Mouse (Mus musculus): Measurements from ENCODE around the gene Tmc7. TPM values are rescaled to one million over a fixed set of nuclear protein-coding genes. Genes with fewer than 3 reads are reported as not detected.
A peak's percentile ranks its signal among the peaks of the same experiment; 100 is the strongest.

The Tmc7 gene
- polyA plus RNA-seq, 1 experiment, result 0.26 TPM

GRCm38 (mm10) chr7:118544128-118544527 lies 40.4 kb downstream of the Tmc7 start:
- peaks cover 8% of the 10 kb centered on the region for H3K4me1 ChIP-seq (replicated peaks; ENCODE audit: control insufficient read depth, insufficient read depth, low read length)
- WGBS, result 93% methylated on average over 4 of the region's 4 CpGs
- H3K27ac ChIP-seq (ENCODE audit: control insufficient read depth, insufficient read depth, low read length), result no peak overlapping the region
- TF ChIP-seq CTCF (IDR thresholded peaks at IDR 0.05; ENCODE audit: borderline replicate concordance, control insufficient read depth, extremely low read depth, insufficient read depth, low read length, poor library complexity), result no peak
- no peak for TF ChIP-seq POLR2A (IDR thresholded peaks at IDR 0.05; ENCODE audit: control insufficient read depth, extremely low read depth, insufficient read depth, low read length, poor library complexity)
- no peaks in the 10 kb centered on the region for H3K27me3 ChIP-seq (ENCODE audit: control insufficient read depth, insufficient read depth, low read length)
- no peak for DNase-seq
- no peak overlapping the region for H3K4me3 ChIP-seq (ENCODE audit: control insufficient read depth, insufficient read depth, low read length)
- H3K36me3 ChIP-seq (ENCODE audit: control insufficient read depth, insufficient read depth, low read length), result no peaks in the 10 kb centered on the region

GRCm38 (mm10) chr7:118535076-118535475 lies 49.5 kb downstream of the Tmc7 start:
- no peak overlapping the region for H3K27ac ChIP-seq (ENCODE audit: control insufficient read depth, insufficient read depth, low read length)
- H3K4me1 ChIP-seq (replicated peaks; ENCODE audit: control insufficient read depth, insufficient read depth, low read length), result no peaks in the 10 kb centered on the region
- DNase-seq, result no peak
- no peaks in the 10 kb centered on the region for H3K36me3 ChIP-seq (ENCODE audit: control insufficient read depth, insufficient read depth, low read length)
- 94% methylated on average over 4 of the region's 4 CpGs for WGBS
- H3K4me3 ChIP-seq (ENCODE audit: control insufficient read depth, insufficient read depth, low read length), result no peak overlapping the region
- no peaks in the 10 kb centered on the region for H3K27me3 ChIP-seq (ENCODE audit: control insufficient read depth, insufficient read depth, low read length)
- no peak for TF ChIP-seq CTCF (IDR thresholded peaks at IDR 0.05; ENCODE audit: borderline replicate concordance, control insufficient read depth, extremely low read depth, insufficient read depth, low read length, poor library complexity)
- TF ChIP-seq POLR2A (IDR thresholded peaks at IDR 0.05; ENCODE audit: control insufficient read depth, extremely low read depth, insufficient read depth, low read length, poor library complexity), result no peak

GRCm38 (mm10) chr7:118534326-118534725 lies 50.2 kb downstream of the Tmc7 start:
- DNase-seq, result no peak
- TF ChIP-seq POLR2A (IDR thresholded peaks at IDR 0.05; ENCODE audit: control insufficient read depth, extremely low read depth, insufficient read depth, low read length, poor library complexity) (no peak), CTCF (IDR thresholded peaks at IDR 0.05; ENCODE audit: borderline replicate concordance, control insufficient read depth, extremely low read depth, insufficient read depth, low read length, poor library complexity) (no peak)
- H3K4me1 ChIP-seq (replicated peaks; ENCODE audit: control insufficient read depth, insufficient read depth, low read length), result no peaks in the 10 kb centered on the region
- H3K27ac ChIP-seq (ENCODE audit: control insufficient read depth, insufficient read depth, low read length), result no peak overlapping the region
- no peaks in the 10 kb centered on the region for H3K36me3 ChIP-seq (ENCODE audit: control insufficient read depth, insufficient read depth, low read length)
- H3K4me3 ChIP-seq (ENCODE audit: control insufficient read depth, insufficient read depth, low read length), result no peak overlapping the region
- no peaks in the 10 kb centered on the region for H3K27me3 ChIP-seq (ENCODE audit: control insufficient read depth, insufficient read depth, low read length)
- WGBS, result 84% methylated on average over 3 of the region's 3 CpGs

- H3K27me3 ChIP-seq (ENCODE audit: control insufficient read depth, insufficient read depth, low read length), result no peaks in the 10 kb centered on the region
- H3K36me3 ChIP-seq (ENCODE audit: control insufficient read depth, insufficient read depth, low read length), result no peaks in the 10 kb centered on the region
- H3K27ac ChIP-seq (ENCODE audit: control insufficient read depth, insufficient read depth, low read length), result peak within 1 kb of the TSS; percentile 34; the same call in 1 of the 2 replicates
- TF ChIP-seq CTCF (IDR thresholded peaks at IDR 0.05; ENCODE audit: borderline replicate concordance, control insufficient read depth, extremely low read depth, insufficient read depth, low read length, poor library complexity), result no peak
- TF ChIP-seq POLR2A (IDR thresholded peaks at IDR 0.05; ENCODE audit: control insufficient read depth, extremely low read depth, insufficient read depth, low read length, poor library complexity), result no peak
- whole genome bisulfite sequencing, result under 1% methylated on average over 31 of the region's 31 CpGs
- no peaks in the 10 kb centered on the region for H3K4me1 ChIP-seq (replicated peaks; ENCODE audit: control insufficient read depth, insufficient read depth, low read length)
- H3K4me3 ChIP-seq (ENCODE audit: control insufficient read depth, insufficient read depth, low read length), result peak within 1 kb of the TSS; percentile 62
- peak; percentile 92 for DNase-seq
Measured at GRCm38 (mm10) chr7:118533178-118533578, 51.4 kb downstream of the Tmc7 start, which contains the start of gene Coq7. Gene Coq7, minus strand, starts transcription at chr7:118533356.

GRCm38 (mm10) chr7:118532519-118533177 lies 51.9 kb downstream of the Tmc7 start:
- no peaks in the 10 kb centered on the region for H3K27me3 ChIP-seq (ENCODE audit: control insufficient read depth, insufficient read depth, low read length)
- H3K4me3 ChIP-seq (ENCODE audit: control insufficient read depth, insufficient read depth, low read length), result peak overlapping the region; percentile 62
- DNase-seq, result peak; percentile 97
- no peaks in the 10 kb centered on the region for H3K36me3 ChIP-seq (ENCODE audit: control insufficient read depth, insufficient read depth, low read length)
- no peaks in the 10 kb centered on the region for H3K4me1 ChIP-seq (replicated peaks; ENCODE audit: control insufficient read depth, insufficient read depth, low read length)
- under 1% methylated on average over 36 of the region's 36 CpGs for WGBS
- TF ChIP-seq POLR2A (IDR thresholded peaks at IDR 0.05; ENCODE audit: control insufficient read depth, extremely low read depth, insufficient read depth, low read length, poor library complexity) (0 out of 2 replicates have a peak, but pooled peaks have one; percentile 29), CTCF (IDR thresholded peaks at IDR 0.05; ENCODE audit: borderline replicate concordance, control insufficient read depth, extremely low read depth, insufficient read depth, low read length, poor library complexity) (no peak)
- peak overlapping the region; percentile 34; the same call in 1 of the 2 replicates for H3K27ac ChIP-seq (ENCODE audit: control insufficient read depth, insufficient read depth, low read length)

GRCm38 (mm10) chr7:118526967-118527366 lies 57.6 kb downstream of the Tmc7 start:
- no peak overlapping the region for H3K4me3 ChIP-seq (ENCODE audit: control insufficient read depth, insufficient read depth, low read length)
- no peak for DNase-seq
- no peaks in the 10 kb centered on the region for H3K36me3 ChIP-seq (ENCODE audit: control insufficient read depth, insufficient read depth, low read length)
- no peak overlapping the region for H3K27ac ChIP-seq (ENCODE audit: control insufficient read depth, insufficient read depth, low read length)
- no peak for TF ChIP-seq POLR2A (IDR thresholded peaks at IDR 0.05; ENCODE audit: control insufficient read depth, extremely low read depth, insufficient read depth, low read length, poor library complexity)
- no peak for TF ChIP-seq CTCF (IDR thresholded peaks at IDR 0.05; ENCODE audit: borderline replicate concordance, control insufficient read depth, extremely low read depth, insufficient read depth, low read length, poor library complexity)
- no peaks in the 10 kb centered on the region for H3K27me3 ChIP-seq (ENCODE audit: control insufficient read depth, insufficient read depth, low read length)
- no peaks in the 10 kb centered on the region for H3K4me1 ChIP-seq (replicated peaks; ENCODE audit: control insufficient read depth, insufficient read depth, low read length)
- WGBS, result 92% methylated on average over 4 of the region's 4 CpGs

Measured in thymus, adult 2 months (tissue).